Mouse (Mus musculus): ENCODE data around the gene Dnm2. TPM values are rescaled to one million over a fixed set of nuclear protein-coding genes. Genes with fewer than 3 reads are reported as not detected.

The Dnm2 gene
- polyA plus RNA-seq, 1 experiment from 2014 or later = 58.2 TPM

- no peaks in the 10 kb centered on the region for H3K9me3 ChIP-seq (ENCODE audit: control insufficient read depth, low read length)
- no peak for ATAC-seq (ENCODE audit: insufficient number of reproducible peaks, insufficient read depth, low FRiP score, low read depth)
- H3K9ac ChIP-seq (ENCODE audit: low read length) = no peak overlapping the region
- H3K36me3 ChIP-seq (ENCODE audit: control insufficient read depth, insufficient read depth, low read length) = peaks cover 10% of the 10 kb centered on the region
- 0 out of 4 replicates have a peak overlapping the region, but pooled peaks have one; percentile 25 to 36 for H3K27ac ChIP-seq (replicated peaks in 1 of 2; ENCODE audit: control insufficient read depth in 1 of 2, insufficient read depth in 1 of 2, low read depth in 2 of 2, low read length in 2 of 2)
- H3K4me1 ChIP-seq (ENCODE audit: control insufficient read depth in 2 of 2, insufficient read depth in 2 of 2, low read length in 2 of 2) = peaks cover 16 to 27% of the 10 kb centered on the region in 2 experiments
- WGBS = 74% methylated on average over 2 of the region's 2 CpGs
- no peaks in the 10 kb centered on the region for H3K27me3 ChIP-seq (ENCODE audit: control insufficient read depth, insufficient read depth, low read length)
- H3K4me2 ChIP-seq (ENCODE audit: low read length) = no peak overlapping the region
- no peak overlapping the region for H3K4me3 ChIP-seq (ENCODE audit: control insufficient read depth in 1 of 2, insufficient read depth in 1 of 2, low read depth in 1 of 2, low read length in 2 of 2)
Measured at GRCm38 (mm10) chr9:21449710-21450109, 25.0 kb downstream of the Dnm2 start.

GRCm38 (mm10) chr9:21450270-21450669 lies 25.6 kb downstream of the Dnm2 start:
- Histone ChIP-seq H3K4me2 (ENCODE audit: low read length) (no peak overlapping the region), H3K27me3 (ENCODE audit: control insufficient read depth, insufficient read depth, low read length) (no peaks in the 10 kb centered on the region), H3K4me1 (ENCODE audit: control insufficient read depth in 2 of 2, insufficient read depth in 2 of 2, low read length in 2 of 2) (peaks cover 17 to 31% of the 10 kb centered on the region in 2 experiments), H3K27ac (replicated peaks in 1 of 2; ENCODE audit: control insufficient read depth in 1 of 2, insufficient read depth in 1 of 2, low read depth in 2 of 2, low read length in 2 of 2) (0 out of 4 replicates have a peak overlapping the region, but pooled peaks of 1 of the 2 experiments have one; percentile 36), H3K4me3 (ENCODE audit: control insufficient read depth in 1 of 2, insufficient read depth in 1 of 2, low read depth in 1 of 2, low read length in 2 of 2) (no peak overlapping the region), H3K9me3 (ENCODE audit: control insufficient read depth, low read length) (no peaks in the 10 kb centered on the region), H3K36me3 (ENCODE audit: control insufficient read depth, insufficient read depth, low read length) (peaks cover 7% of the 10 kb centered on the region), H3K9ac (ENCODE audit: low read length) (no peak overlapping the region)
- ATAC-seq (ENCODE audit: insufficient number of reproducible peaks, insufficient read depth, low FRiP score, low read depth) = peak; percentile 62; the same call in 1 of the 2 replicates
- 47% methylated on average over 3 of the region's 3 CpGs for WGBS

GRCm38 (mm10) chr9:21451391-21451790 lies 26.7 kb downstream of the Dnm2 start:
- Histone ChIP-seq H3K27me3 (ENCODE audit: control insufficient read depth, insufficient read depth, low read length) (no peaks in the 10 kb centered on the region), H3K4me3 (ENCODE audit: control insufficient read depth in 1 of 2, insufficient read depth in 1 of 2, low read depth in 1 of 2, low read length in 2 of 2) (no peak overlapping the region), H3K4me2 (ENCODE audit: low read length) (peak overlapping the region; percentile 5; the same call in 1 of the 2 replicates), H3K36me3 (ENCODE audit: control insufficient read depth, insufficient read depth, low read length) (peaks cover 3% of the 10 kb centered on the region; the same call in 1 of the 2 replicates), H3K9ac (ENCODE audit: low read length) (0 out of 2 replicates have a peak overlapping the region, but pooled peaks have one; percentile 38), H3K9me3 (ENCODE audit: control insufficient read depth, low read length) (no peaks in the 10 kb centered on the region), H3K4me1 (ENCODE audit: control insufficient read depth in 2 of 2, insufficient read depth in 2 of 2, low read length in 2 of 2) (peaks cover 17 to 35% of the 10 kb centered on the region in 2 experiments), H3K27ac (replicated peaks in 1 of 2; ENCODE audit: control insufficient read depth in 1 of 2, insufficient read depth in 1 of 2, low read depth in 2 of 2, low read length in 2 of 2) (peak overlapping the region in 1 of 2 experiments; percentile 59; a peak in 2 of 4 replicates)
- ATAC-seq (ENCODE audit: insufficient number of reproducible peaks, insufficient read depth, low FRiP score, low read depth) = no peak
- 79% methylated on average over 8 of the region's 8 CpGs for WGBS

GRCm38 (mm10) chr9:21451870-21452269 lies 27.2 kb downstream of the Dnm2 start:
- H3K4me1 ChIP-seq (ENCODE audit: control insufficient read depth in 2 of 2, insufficient read depth in 2 of 2, low read length in 2 of 2) = peaks cover 17 to 35% of the 10 kb centered on the region in 2 experiments
- 10% methylated on average over 8 of the region's 8 CpGs for WGBS
- ATAC-seq (ENCODE audit: insufficient number of reproducible peaks, insufficient read depth, low FRiP score, low read depth) = no peak; the same call in 1 of the 2 replicates
- H3K27ac ChIP-seq (replicated peaks in 1 of 2; ENCODE audit: control insufficient read depth in 1 of 2, insufficient read depth in 1 of 2, low read depth in 2 of 2, low read length in 2 of 2) = peak overlapping the region in 1 of 2 experiments; percentile 59; a peak in 3 of 4 replicates
- no peaks in the 10 kb centered on the region for H3K27me3 ChIP-seq (ENCODE audit: control insufficient read depth, insufficient read depth, low read length)
- H3K9ac ChIP-seq (ENCODE audit: low read length) = 0 out of 2 replicates have a peak overlapping the region, but pooled peaks have one; percentile 38
- H3K36me3 ChIP-seq (ENCODE audit: control insufficient read depth, insufficient read depth, low read length) = peaks cover 3% of the 10 kb centered on the region; the same call in 1 of the 2 replicates
- peak overlapping the region; percentile 5; the same call in 1 of the 2 replicates for H3K4me2 ChIP-seq (ENCODE audit: low read length)
- no peaks in the 10 kb centered on the region for H3K9me3 ChIP-seq (ENCODE audit: control insufficient read depth, low read length)
- no peak overlapping the region for H3K4me3 ChIP-seq (ENCODE audit: control insufficient read depth in 1 of 2, insufficient read depth in 1 of 2, low read depth in 1 of 2, low read length in 2 of 2)

- H3K4me1 ChIP-seq (ENCODE audit: control insufficient read depth in 2 of 2, insufficient read depth in 2 of 2, low read length in 2 of 2) = peaks cover 17 to 35% of the 10 kb centered on the region in 2 experiments
- no peak overlapping the region for H3K4me3 ChIP-seq (ENCODE audit: control insufficient read depth in 1 of 2, insufficient read depth in 1 of 2, low read depth in 1 of 2, low read length in 2 of 2)
- H3K27ac ChIP-seq (replicated peaks in 1 of 2; ENCODE audit: control insufficient read depth in 1 of 2, insufficient read depth in 1 of 2, low read depth in 2 of 2, low read length in 2 of 2) = no peak overlapping the region
- no peaks in the 10 kb centered on the region for H3K36me3 ChIP-seq (ENCODE audit: control insufficient read depth, insufficient read depth, low read length)
- no peaks in the 10 kb centered on the region for H3K9me3 ChIP-seq (ENCODE audit: control insufficient read depth, low read length)
- H3K9ac ChIP-seq (ENCODE audit: low read length) = no peak overlapping the region
- no peak for ATAC-seq (ENCODE audit: insufficient number of reproducible peaks, insufficient read depth, low FRiP score, low read depth)
- H3K4me2 ChIP-seq (ENCODE audit: low read length) = no peak overlapping the region
- H3K27me3 ChIP-seq (ENCODE audit: control insufficient read depth, insufficient read depth, low read length) = no peaks in the 10 kb centered on the region
- 88% methylated on average over 7 of the region's 7 CpGs for WGBS
Measured at GRCm38 (mm10) chr9:21453003-21453402, 28.3 kb downstream of the Dnm2 start.

- Histone ChIP-seq H3K9me3 (ENCODE audit: control insufficient read depth, low read length) (no peaks in the 10 kb centered on the region), H3K36me3 (ENCODE audit: control insufficient read depth, insufficient read depth, low read length) (no peaks in the 10 kb centered on the region), H3K4me1 (ENCODE audit: control insufficient read depth in 2 of 2, insufficient read depth in 2 of 2, low read length in 2 of 2) (peaks cover 17 to 35% of the 10 kb centered on the region in 2 experiments), H3K27ac (replicated peaks in 1 of 2; ENCODE audit: control insufficient read depth in 1 of 2, insufficient read depth in 1 of 2, low read depth in 2 of 2, low read length in 2 of 2) (no peak overlapping the region), H3K4me3 (ENCODE audit: control insufficient read depth in 1 of 2, insufficient read depth in 1 of 2, low read depth in 1 of 2, low read length in 2 of 2) (no peak overlapping the region), H3K27me3 (ENCODE audit: control insufficient read depth, insufficient read depth, low read length) (no peaks in the 10 kb centered on the region), H3K4me2 (ENCODE audit: low read length) (no peak overlapping the region), H3K9ac (ENCODE audit: low read length) (no peak overlapping the region)
- whole genome bisulfite sequencing = 63% methylated on average over 2 of the region's 2 CpGs
- ATAC-seq (ENCODE audit: insufficient number of reproducible peaks, insufficient read depth, low FRiP score, low read depth) = no peak
Measured at GRCm38 (mm10) chr9:21453459-21453858, 28.8 kb downstream of the Dnm2 start.

- H3K36me3 ChIP-seq (ENCODE audit: control insufficient read depth, insufficient read depth, low read length) = no peaks in the 10 kb centered on the region
- no peak overlapping the region for H3K9ac ChIP-seq (ENCODE audit: low read length)
- H3K4me3 ChIP-seq (ENCODE audit: control insufficient read depth in 1 of 2, insufficient read depth in 1 of 2, low read depth in 1 of 2, low read length in 2 of 2) = no peak overlapping the region
- H3K27ac ChIP-seq (replicated peaks in 1 of 2; ENCODE audit: control insufficient read depth in 1 of 2, insufficient read depth in 1 of 2, low read depth in 2 of 2, low read length in 2 of 2) = no peak overlapping the region; a peak in 1 of 4 replicates
- no peaks in the 10 kb centered on the region for H3K27me3 ChIP-seq (ENCODE audit: control insufficient read depth, insufficient read depth, low read length)
- H3K4me2 ChIP-seq (ENCODE audit: low read length) = no peak overlapping the region
- peaks cover 17 to 38% of the 10 kb centered on the region in 2 experiments for H3K4me1 ChIP-seq (ENCODE audit: control insufficient read depth in 2 of 2, insufficient read depth in 2 of 2, low read length in 2 of 2)
- 69% methylated on average over 4 of the region's 4 CpGs for WGBS
- H3K9me3 ChIP-seq (ENCODE audit: control insufficient read depth, low read length) = no peaks in the 10 kb centered on the region
- no peak for ATAC-seq (ENCODE audit: insufficient number of reproducible peaks, insufficient read depth, low FRiP score, low read depth)
Measured at GRCm38 (mm10) chr9:21454556-21454955, 29.8 kb downstream of the Dnm2 start.
